Mouse (Mus musculus) testis, postnatal 14 days (tissue): ENCODE measurements around the gene Csf3.
A peak's percentile ranks its signal among the peaks of the same experiment; 100 is the strongest.
"Not testable (repeated sequence)": the region's sequence is repeated elsewhere in the genome, so short reads cannot be mapped to it uniquely, and the experiment has no call there.

ENCODE experiments used
- DNase-seq: peaks from one replicate; pipeline ENCODE4 v3.0.0; 2021; ENCODE audit warnings: low spot score

Csf3 gene

DNA sequence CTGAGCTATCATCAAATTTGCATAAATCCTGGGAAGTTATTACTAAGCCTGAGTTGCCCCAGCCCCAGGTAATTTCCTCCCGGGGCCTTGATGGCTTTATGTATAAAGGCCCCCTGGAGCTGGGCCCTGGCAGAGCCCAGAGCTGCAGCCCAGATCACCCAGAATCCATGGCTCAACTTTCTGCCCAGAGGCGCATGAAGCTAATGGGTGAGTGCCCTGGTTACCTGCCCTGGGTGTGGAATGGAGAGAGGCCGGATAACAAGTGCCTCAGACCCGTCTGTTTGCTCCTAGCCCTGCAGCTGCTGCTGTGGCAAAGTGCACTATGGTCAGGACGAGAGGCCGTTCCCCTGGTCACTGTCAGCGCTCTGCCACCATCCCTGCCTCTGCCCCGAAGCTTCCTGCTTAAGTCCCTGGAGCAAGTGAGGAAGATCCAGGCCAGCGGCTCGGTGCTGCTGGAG is at the start of gene Csf3:
Csf3 (plus strand) TSS at position 51 of the 458 bp plus-strand sequence.
- DNase-seq: no peak

- peak; percentile 68 for DNase-seq
These were observed 46.0 kb upstream of the Csf3 start for GRCm38 (mm10) chr11:98655076-98655475.

GRCm38 (mm10) chr11:98660517-98660916 is 40.5 kb upstream of the Csf3 start:
- no peak for DNase-seq

DNA sequence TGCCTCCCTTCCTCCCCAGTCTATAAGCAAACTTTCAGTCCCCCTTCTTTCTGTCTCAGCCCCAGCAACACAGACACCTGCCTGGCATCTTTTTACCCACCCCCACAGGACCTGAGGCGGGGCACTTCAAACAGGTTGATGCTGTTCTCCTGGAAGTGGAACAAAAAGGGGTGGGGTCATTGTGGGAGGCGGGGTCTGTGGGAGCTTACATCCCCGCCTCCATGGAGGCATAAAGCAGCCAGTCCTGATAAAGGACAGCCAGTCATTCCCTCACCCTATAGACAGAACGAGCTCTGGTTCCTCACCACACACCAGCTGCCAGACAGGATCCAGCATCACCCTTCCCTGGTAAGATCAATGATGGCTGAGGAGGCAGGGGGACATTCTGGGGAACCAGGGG is 37.0 kb upstream of the Csf3 start, which contains the start of gene Gsdma:
Gsdma (plus strand) TSS at position 261 of the 400 bp plus-strand sequence.
- DNase-seq: no peak

GRCm38 (mm10) chr11:98668984-98669383 is 32.1 kb upstream of the Csf3 start:
- no peak for DNase-seq

GRCm38 (mm10) chr11:98671284-98671815 is 29.7 kb upstream of the Csf3 start:
- no peak for DNase-seq

DNA sequence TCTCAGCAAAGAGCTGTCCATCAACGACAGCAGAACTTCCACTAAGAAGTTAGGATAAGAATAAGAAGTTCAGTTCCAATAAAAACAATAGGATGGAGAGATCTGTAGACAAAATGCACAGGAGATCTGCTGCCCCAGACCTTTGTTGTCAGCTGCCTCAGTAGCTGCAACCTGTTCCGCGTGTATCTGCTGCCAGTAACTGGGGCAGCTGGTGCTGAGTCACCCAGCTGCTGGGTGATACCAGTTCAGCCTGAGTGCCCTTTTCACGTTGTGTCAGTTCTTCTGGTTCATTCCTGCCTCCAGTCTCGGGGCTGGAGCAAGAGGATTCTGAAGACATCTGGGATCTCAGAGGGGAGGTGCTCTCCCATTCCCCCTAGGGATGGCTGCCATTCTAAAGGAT is 29.2 kb upstream of the Csf3 start:
- no peak for DNase-seq

DNA sequence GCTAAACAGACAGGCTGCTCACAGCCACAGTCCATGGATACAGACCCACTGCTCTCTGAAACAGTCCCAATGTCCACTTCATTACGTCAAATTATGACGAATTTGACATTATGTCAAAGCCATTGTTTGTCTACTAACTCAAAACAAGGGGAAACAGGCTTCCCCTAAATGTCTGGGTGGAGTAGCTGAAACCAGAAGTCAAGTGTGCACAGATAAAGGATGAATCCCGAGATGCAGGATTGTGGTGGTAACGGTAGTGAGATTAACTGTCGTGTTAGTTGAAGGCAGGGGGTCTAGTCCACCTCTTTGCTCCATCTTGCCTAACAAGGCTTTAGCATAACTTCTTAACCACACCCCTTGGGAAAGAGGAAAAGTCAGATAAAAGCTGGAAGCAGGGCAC is 28.6 kb upstream of the Csf3 start:
- no peak for DNase-seq

- DNase-seq: peak; percentile 52
These were observed 27.9 kb upstream of the Csf3 start for GRCm38 (mm10) chr11:98673136-98673535.

DNA sequence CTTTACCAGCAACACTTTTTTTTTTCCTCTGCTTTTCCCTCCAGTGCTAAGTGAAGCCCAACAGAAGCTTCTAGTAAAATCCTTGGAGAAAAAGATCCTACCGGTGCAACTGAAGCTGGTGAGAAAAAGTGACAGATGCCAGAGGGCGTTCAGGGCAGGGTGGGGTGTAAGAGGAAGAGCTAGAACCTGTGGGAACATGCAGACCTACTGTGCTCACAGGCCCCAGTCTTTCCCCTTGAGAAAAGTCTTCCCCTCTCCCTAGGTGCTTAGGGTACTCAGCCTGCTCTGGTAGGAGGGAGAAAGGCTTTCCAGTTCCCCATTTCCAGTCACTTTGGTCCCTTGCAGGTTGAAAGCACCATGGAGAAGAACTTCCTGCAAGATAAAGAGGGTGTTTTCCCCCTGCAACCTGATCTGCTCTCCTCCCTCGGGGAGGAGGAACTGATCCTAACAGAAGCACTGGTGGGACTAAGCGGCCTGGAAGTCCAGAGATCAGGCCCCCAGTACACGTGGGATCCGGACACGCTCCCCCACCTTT is 25.2 kb upstream of the Csf3 start:
- no peak for DNase-seq

DNA sequence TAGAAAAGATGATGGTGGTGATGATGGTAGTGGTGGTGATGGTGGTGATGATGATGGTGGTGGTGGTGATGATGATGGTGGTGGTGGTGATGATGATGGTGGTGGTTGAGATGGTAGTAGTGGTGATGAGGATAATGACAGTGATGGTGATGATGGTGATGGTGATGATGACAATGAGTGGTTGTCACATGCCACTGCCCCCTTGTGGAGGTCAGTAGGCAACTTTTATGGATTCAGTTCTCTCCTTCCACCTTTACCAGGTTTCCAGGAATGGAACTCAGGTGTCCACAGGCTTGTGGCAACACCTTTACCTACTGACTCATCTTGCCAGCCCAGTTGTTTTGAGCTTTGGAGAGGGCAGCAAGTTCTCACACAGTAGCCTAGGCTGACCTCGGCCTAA is 21.0 kb upstream of the Csf3 start:
- no peak for DNase-seq

DNA sequence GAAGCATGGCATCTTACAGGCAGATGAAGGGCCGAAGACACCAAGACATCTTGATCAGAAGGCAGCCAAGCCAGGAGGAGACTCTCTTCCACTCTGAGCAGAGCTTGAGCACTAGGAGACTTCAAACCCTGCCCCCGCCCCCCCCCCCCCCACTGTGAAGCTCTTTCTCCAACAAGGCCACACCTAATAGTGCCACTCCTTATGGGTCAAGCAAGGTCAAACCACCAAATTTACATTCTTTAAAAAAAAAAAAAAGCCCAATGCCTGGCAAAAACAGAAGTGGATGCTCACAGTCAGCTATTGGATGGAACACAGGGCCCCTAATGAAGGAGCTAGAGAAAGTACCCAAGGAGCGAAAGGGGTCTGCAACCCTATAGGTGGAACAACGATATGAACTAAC is 20.5 kb upstream of the Csf3 start:
- DNase-seq: not testable (repeated sequence)

DNA sequence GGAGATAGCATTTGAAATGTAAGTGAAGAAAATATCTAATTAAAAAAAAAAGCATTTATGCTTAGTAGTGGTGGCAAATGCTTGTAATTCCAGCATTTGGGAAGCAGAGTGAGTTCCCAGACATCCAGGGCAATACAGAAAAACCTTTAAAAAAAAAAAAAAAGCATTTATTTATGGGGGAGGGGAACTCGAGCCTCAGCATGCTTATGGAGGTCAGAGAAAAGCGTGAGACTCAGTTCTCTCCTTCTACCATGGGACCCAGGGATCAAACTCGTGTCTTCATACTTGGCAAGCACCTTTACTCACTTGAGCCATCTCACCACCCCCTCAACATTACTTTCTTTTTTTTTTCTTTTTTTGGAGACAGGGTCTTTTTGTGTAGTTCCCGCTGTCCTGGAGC is 19.9 kb upstream of the Csf3 start:
- DNase-seq: no peak

DNA sequence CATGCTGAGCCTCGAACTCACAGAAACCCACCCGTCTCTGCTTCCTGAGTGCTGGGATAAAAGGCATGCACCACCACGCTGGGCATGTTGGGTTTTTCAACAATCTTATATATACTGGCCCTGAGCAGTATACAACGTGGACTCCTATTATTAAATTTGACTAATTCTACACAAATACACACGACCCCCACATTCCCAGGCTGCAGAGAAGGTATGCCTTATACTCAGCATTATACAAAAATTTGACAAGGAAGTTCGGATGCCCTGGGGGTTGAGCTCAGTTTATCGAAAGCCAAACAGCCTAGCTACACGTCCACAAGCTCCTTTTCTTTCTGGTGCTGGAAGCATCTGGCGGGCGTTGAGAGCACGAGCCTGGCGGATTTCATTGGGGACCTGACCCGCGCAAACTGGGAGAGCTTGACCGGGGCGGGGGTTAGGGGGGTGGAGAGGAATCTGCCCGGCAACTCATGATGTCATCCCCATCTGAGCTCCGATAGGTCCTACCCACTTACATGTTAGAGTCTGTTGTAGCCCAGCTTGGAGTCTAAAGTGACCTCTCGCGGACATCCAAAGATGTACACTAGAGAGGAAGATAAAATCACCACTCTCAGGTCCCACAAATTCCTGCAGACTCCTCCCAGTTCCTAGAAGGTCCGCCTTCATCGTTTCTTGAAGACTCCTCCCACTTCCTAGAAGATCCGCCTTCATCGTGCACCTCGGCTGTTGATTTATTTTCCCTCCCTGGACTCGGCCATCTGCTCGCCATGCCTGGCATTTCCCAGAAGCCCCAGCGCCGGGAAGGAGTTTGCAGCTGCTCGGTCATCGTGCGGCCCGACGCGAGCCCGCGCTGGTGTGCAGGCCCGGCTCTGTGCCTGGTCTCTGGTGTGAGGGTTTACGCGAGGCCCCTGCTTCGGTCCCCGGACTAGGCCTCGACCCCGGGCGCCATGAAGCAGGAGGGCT is 19.0 kb upstream of the Csf3 start, which contains the start of gene Psmd3:
Psmd3 (plus strand) TSS at position 769 of the 960 bp plus-strand sequence.
- DNase-seq: peak; percentile 97

DNA sequence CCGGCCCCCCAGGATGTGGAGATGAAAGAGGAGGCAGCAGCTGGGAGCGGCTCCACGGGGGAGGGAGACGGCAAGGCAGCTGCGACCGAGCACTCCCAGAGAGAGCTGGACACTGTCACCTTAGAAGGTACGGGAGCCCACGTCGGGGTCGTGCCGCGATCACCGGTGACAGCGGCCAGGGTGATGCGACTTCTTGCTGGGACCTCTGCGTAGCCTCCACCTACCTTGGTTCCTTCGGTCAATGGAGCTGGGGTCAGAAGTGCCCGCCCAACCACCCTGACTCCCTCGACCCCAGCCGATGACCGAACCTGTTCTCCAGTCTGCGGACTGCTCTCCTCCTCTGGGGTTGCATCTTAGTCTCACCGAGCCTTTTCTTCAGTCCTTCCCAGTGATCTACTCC is 18.3 kb upstream of the Csf3 start:
- no peak for DNase-seq

GRCm38 (mm10) chr11:98685642-98686041 is 15.4 kb upstream of the Csf3 start:
- DNase-seq: no peak

DNA sequence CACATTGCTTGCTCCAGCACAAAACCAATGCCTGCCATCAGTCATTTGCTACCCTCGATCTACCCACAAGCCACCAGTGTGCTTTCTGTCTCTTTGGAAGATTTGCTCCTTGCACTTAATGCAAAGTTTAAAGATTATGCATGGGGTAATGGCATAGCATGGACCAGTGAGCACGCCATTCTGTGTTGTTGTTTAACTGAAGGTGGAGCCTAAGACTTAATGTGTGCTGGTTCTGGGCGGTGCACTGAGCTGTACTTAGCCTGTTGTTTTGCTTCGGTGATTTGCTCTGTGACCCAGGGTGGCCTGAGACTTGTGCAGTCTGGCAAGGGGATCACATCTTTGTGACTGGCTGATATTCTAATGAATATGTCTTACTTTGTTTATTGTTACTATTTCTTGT is 14.1 kb upstream of the Csf3 start:
- DNase-seq: no peak

GRCm38 (mm10) chr11:98688009-98688408 is 13.1 kb upstream of the Csf3 start:
- DNase-seq: no peak

- no peak for DNase-seq
These were observed 7.9 kb upstream of the Csf3 start for GRCm38 (mm10) chr11:98693201-98693600.

GRCm38 (mm10) chr11:98693746-98694145 is 7.3 kb upstream of the Csf3 start:
- no peak for DNase-seq

- DNase-seq: no peak
These were observed 6.8 kb upstream of the Csf3 start for GRCm38 (mm10) chr11:98694301-98694700.

- DNase-seq: no peak
These were observed 5.7 kb upstream of the Csf3 start for GRCm38 (mm10) chr11:98695408-98695807.
